Mouse (Mus musculus) liver, embryonic 14.5 days (tissue): ENCODE results near the gene Slc38a8.

ENCODE experiments used
- CTCF ChIP-seq: IDR thresholded peaks from 2 replicates; pipeline ENCODE4 v1.5.1; 2016; ENCODE audit warnings: antibody characterized with exemption, low read depth, control low read depth
- EP300 ChIP-seq: IDR thresholded peaks from 2 replicates; pipeline ENCODE4 v1.6.1; 2016; ENCODE audit warnings: antibody characterized with exemption, low read depth

DNA sequence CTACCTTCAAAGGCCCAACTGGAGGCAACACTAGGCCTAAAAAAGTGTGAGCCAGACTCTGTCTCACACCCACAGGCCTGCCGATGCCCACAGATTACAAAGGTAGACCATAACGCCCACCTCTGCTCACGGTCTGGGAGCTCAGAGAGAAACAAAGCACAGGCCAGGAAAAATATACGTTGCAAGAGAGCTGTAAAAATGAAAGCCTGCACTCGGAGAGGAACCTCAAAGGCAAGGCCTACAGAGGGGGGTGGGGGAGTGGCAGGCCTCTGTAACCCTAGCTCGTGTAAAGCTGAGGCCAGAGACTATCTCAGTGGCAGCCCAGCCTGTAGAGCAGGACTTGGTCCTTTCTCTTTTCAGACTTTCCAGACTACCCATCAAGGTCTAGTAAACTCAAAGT lies 43.7 kb upstream of the Slc38a8 start:
- TF ChIP-seq CTCF (no peak), EP300 (no peak)
